Mouse (Mus musculus): ENCODE data around the gene Kdelc2.

The Kdelc2 gene

DNA sequence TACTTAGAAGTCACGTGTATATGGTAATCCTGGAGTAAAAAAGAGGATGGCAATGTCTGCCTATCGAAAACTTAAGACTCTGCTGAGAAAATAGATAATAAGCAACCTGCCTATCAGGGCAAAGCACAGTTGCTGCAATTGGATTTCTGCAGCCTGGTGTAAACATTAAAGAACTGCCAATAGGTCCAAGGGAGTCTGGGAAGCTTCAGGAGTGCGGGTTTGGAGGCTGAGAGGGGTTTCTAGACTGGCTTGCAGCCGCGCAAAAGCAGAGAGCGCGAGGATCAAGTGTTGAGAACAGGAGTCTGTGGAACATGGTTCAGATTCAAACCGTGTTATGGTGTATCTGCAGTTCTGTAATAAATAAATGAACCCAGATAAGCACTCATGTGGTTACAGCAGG is 1.0 kb downstream of the Kdelc2 start:
- DNase-seq (ENCODE audit: low spot score in 2 of 2) = no peak

DNA sequence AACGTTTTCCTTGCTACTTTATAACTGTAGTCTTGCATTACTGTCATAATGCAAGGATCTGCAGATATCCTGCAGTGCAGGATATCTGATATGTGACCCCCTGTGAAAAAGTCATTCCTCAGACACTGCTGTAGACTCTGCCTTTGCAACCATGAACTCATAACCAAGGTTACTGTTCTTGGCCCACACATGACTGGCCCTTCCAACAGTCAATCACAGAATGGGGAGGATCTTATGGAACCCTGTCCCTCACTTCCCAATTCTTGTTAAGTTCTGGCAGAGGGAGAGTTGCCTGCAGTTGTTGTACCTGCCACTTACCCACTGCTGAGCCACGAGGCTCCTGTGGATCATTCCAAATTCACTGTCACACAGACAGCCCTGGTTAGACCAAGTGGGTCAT is 3.6 kb downstream of the Kdelc2 start:
- DNase-seq (ENCODE audit: low spot score in 2 of 2) = no peak

DNA sequence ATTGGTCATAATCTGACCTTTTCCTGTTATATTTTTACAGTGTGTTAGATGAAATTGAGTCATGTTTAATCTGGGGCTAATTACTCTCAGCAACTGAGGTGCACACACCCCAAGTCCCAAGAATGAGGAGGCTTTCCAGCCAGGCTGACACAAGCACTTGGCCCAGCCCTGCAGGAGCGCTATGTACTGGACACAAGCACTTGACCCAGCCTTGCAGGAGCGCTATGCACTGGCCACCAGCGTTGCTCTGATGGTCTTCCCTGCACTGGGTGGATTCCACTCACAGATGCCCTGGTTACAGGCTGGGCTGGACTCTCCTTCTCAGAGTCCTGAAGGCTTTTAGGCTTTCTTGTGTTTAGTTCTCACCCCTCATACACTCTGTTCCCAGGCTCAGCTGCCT is 5.3 kb downstream of the Kdelc2 start:
- no peak for DNase-seq (ENCODE audit: low spot score in 2 of 2)

DNA sequence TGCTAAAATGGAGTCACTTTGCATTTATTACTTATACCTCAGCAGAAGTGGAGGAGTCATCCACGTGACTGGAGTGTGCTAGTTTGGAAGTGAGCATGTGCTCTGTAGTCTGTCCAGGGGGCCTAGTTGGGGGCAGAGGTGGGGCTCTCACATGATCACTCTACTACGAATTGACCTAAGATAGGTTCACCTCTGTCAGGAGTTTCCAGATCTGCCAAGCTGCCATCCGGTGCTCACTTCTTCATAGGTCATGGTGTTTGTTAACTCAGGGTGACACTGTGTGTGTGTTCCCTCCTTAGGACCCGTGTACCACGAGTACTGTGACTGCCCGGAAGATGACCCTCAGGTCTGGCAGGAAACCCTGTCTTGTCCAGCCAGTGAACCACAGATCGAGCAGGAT is 6.3 kb downstream of the Kdelc2 start:
- no peak for DNase-seq (ENCODE audit: low spot score in 2 of 2)

DNA sequence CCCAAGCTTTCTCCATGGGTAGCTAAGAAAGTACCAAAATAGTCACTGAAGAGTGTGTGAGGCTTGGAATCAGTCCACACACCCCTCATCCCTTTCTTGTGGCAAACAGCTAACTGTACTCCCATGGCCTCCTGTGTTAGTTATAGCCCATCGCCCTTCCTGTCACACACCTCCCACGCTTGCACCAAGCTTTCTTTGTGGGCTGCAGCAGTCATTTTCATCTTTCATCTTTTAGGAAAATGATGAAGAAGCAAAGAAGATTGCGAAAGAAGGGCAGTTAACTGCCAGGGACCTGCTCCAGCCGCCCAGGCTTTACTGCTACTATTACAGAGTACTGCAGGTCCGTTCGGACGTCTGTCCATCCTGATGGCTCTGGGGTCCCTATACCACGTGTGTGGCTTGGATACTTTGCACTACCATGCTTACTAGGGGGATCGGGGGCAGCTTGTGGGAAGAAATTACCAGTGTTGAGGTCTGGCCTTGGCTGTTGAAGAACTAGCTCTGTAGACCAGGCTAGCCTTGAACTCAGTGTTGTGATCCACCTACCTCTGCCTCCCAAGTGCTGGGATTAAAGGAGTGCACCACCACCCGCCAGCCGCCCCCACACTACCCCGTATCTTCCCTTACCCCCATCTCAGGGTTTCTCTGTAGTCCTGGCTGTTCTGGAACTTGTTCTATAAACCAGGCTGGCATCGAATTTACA is 14.0 kb downstream of the Kdelc2 start:
- DNase-seq (ENCODE audit: low spot score in 2 of 2) = no peak

DNA sequence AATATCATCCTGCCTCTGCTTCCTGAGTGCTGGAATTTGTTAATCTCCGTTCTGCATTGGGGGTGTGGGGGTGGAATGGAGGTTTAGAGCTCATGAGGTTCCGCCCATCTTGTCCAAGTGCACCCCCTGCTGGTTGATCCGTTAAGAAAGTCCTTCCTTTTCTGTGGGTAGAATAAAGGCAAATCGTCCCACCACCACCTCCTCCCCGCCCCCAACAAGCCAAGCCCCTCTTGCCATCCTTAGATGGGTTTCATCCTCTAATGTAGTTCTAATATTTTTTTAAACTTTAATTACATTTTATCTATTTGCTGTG is 14.5 kb downstream of the Kdelc2 start:
- DNase-seq (ENCODE audit: low spot score in 2 of 2) = peak; percentile 31 to 77

DNA sequence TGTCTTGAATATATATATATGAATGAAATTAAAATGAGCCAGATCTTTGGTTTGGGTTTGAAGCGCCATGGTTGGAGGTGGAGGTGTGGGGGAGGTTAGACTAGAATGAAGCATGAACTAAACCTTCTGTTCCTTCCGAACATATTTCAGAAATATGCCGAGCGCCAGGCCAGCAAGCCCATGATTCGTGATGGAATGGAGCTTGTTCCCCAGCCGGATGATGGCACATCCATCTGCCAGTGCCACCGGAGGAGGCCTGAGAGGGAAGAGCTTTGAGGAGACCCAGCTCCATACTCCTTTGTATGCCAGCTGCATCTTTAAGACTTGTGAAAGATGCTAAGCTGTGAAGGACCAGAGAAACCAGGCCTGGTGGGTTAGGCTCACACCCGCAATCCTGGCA is 15.7 kb downstream of the Kdelc2 start:
- DNase-seq (ENCODE audit: low spot score in 2 of 2) = no peak

DNA sequence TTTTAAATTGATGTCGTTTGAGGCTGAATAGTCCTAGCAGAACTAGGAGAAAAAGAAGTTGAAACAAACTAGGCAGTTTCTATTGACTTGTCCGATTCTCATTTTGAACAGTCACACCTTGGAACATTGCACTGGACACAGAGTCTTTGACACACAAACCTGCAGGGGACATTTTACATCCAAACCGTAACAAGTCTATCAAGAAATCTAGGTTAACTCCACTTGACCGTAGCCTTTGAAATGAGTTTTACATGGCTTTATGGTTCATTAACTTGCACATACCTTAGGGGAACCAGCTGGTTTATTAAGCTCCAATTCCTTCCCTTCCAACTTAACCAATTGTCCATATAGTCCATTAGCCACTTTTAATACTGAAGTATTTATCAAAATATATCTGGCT is 16.9 kb downstream of the Kdelc2 start:
- no peak for DNase-seq (ENCODE audit: low spot score in 2 of 2)

DNA sequence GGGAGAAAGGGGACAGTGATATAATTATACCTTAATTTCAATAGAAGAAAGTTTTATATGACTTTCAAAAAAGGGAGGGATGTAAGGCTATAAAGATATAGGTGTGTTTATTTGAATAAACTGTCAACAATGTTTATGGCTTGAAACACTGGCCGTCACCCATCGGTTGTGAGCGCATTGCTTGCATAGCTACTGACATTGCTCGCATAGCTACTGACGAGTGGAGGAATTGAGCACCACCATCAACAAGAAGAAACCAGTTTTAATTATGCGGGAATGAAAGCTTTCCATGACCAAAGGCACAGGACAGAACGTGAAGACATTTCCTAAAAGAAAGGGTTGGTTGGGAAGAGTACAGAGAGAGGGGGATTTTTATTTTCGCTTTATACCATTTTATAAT is 17.3 kb downstream of the Kdelc2 start:
- no peak for DNase-seq (ENCODE audit: low spot score in 2 of 2)

DNA sequence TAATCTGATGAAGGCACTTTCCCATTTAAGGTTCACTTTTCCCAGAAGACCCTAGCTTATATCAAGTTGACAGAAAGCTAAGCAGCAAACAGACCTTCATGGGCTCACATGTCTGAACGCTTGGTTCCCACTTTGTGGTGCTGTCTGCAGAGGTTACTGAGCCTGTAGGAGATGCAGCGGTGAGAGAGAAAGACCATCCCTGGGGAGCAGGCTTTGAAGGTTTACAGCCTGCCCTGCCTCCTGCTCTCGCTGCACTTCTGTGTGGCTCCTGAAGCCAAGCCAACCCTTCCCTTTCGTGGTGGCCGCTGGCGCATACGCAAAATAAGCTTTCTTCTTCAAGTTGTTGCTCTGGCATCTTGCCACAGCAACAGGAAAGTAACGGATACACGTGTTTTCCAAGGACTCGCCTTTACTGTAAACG is 18.5 kb downstream of the Kdelc2 start, which contains the start of gene 4930550C14Rik:
4930550C14Rik (plus strand) TSS at position 35 of the 421 bp plus-strand sequence.
- DNase-seq (ENCODE audit: low spot score in 2 of 2) = no peak

DNA sequence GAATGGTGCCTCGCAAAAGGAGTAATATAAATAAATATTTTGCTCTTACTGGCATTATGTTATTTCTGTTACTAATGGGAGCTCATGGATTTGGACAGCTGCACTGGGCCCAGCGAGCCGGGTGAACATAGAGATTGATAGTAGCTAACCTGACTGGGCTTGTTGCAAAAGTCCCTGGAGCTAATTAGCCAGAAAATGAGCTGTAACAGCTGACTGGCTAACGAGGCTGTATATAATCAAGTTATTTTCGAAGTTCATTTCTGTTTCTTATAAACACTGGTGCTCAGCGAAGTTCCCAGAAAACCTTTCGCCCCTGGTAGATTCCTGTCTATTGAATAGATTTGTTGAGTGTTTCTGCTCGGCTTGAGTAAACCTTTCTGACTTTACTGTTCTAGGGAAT is 19.2 kb downstream of the Kdelc2 start:
- DNase-seq (ENCODE audit: low spot score in 2 of 2) = no peak

DNA sequence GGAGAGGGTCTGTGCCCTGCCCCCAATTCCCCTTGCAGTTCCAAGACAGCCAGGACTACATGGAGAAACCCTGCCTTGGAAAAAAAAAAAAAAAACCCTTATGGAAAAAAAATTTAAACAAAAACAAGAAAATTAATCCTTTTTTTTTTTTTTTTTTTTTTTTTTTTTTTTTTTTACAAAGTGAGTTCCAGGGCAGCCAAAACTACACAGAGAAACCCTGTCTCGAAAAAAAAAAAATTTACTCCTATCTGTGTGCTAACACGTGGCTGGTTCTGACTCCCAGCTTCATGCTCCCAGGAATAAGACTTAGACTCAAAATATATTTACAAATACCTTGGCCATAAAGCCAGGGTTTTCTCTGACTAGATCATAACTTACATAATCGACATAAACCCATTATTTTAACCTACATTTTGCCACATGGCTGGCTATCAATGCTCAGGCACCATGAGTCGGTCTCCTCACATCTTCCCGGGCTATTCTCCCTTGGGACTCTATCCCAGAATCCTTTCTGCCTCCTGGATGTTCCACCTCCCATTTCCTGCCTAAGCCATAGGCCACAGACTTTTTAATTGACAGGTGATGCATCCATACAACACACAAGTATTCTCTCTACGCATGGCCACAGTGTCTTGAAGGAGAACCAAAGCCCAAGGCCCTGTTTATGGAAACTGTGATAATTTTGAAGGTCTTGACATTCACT is 20.4 kb downstream of the Kdelc2 start:
- DNase-seq (ENCODE audit: low spot score in 2 of 2) = no peak

DNA sequence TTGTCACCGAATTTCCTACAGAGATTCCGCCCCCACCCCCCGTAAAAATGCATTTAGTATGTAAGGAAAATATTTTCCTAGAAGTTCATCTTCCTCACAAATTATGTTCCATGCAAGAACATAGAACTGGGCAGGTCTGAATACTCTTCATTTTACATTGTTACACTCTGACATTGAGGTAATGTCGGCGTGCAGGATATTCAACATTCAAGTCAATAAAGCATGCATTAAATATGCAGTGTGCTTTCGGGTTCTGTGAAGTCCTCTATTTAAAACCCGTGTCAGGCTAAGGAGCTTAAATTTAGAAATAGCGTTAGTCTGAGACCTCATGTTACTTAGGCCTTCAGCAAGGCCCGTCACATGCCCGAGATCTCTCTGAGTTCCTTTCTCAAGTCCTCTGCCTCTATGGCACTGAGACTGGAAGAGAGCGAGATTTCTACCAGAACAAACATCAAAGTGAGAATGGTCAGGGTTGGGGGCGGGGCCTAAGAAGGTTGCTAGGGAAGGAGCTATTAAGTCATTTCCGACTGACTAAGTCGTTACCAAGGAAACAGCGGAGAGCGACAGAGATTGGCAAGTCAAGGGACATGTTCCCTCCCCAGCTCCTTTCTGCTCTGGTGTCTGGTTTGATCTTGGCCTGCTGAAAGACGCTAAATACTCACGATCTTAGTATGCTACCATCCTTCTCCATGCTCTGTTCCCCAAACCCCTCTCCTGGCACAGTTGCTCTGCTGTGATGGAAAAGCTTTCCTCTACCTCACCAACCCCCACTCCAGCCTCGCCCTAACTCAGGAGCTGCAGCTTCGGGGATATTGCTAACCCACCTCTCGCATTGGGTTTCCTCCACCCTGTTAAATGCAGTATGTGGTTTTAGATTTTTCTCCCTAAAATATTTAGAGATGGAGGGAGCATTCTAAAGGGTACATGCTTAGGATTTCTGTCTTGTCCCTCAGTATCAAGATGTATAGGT is 21.2 kb downstream of the Kdelc2 start:
- DNase-seq (ENCODE audit: low spot score in 2 of 2) = peak; percentile 79 to 83

DNA sequence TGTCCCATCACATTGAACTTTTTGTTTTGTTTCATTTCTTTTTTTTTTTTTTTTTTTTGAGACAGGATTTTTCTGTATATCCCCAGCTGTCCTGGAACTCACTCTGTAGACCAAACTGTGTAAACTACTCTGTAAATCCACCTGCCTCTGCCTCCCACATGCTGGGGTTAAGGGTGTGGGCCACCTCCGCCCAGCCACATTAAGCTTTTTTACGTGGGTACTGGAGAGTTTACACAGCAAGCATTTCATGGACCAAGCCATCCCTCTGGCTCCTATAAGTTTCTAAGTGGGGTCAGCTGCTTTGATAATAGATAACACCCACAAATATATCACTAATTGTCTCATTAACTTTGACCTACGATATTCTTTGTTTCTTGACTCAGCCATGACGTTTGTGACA is 24.7 kb downstream of the Kdelc2 start:
- no peak for DNase-seq (ENCODE audit: low spot score in 2 of 2)

DNA sequence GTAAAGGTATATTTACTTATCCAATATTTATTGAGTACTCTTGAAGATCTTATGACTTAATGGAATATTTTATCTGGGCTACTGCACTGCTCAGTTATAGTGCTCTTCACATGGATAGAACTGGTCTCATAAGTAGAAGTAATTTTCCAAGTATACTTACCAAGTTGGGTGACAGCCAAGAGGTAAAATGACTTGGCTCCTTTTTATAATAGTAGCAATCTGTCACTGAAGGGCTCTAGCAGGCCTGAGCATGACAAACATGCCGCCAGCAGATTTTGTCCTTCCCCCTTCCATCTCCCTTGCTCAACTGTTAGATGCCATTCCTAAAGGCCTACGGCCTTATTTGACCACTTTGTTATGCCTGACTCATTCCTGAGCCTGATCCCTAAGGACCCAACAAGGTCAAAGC is 25.1 kb downstream of the Kdelc2 start:
- no peak for DNase-seq (ENCODE audit: low spot score in 2 of 2)

DNA sequence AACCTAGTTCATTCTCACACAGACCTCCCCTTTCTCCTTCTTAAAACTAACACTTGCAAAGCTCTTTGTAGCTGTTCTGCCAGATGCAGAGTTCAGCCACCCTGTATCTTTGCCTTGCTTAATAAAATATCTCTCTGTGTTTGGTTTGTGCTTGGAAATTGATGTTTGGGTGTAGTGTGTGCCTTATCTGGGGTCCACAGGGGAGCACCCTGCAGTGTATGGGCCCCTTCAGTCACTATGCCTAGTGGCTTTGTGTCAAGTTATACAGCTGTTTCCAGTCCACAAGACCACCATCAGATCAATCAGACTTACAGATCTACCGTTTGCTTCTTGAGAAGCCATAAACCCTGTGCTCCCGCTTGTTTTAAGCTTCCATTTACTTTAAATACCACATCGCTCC is 25.6 kb downstream of the Kdelc2 start:
- no peak for DNase-seq (ENCODE audit: low spot score in 2 of 2)

DNA sequence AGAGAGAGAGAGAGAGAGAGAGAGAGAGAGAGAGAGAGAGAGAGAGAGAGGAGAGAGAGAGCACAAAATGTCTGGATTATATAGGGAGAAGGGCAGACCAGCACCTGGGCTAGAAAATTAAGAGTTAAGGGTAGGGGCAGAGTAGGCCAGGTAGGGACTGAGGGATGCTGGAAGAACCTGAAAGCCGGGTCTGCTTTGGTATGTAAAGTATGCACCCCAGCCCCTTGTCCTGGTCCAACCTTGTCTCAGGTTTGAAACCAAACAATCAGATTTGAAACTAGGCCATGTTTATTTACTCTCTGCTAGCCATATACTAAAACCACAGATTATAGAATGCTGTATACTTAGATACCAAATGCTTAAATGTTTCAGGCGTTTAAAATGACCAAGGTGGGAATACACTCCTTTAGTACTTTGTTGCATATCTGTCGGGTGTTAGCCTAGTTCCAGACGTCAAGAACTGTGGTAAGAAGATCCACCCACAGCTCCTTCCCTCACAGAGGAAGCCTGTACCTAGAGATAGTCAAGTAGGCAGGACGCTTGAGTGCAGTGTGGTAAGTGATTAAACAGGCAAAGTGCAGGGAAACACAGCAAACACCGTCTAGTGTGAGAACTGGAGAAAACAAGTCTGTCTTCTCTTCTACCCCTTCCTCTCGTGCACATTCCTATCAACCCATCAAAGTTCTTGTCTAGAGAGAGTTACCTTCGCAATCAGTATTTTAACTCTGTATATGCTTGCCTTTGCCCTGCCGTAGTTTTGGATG is 38.5 kb downstream of the Kdelc2 start:
- no peak for DNase-seq (ENCODE audit: low spot score in 2 of 2)

DNA sequence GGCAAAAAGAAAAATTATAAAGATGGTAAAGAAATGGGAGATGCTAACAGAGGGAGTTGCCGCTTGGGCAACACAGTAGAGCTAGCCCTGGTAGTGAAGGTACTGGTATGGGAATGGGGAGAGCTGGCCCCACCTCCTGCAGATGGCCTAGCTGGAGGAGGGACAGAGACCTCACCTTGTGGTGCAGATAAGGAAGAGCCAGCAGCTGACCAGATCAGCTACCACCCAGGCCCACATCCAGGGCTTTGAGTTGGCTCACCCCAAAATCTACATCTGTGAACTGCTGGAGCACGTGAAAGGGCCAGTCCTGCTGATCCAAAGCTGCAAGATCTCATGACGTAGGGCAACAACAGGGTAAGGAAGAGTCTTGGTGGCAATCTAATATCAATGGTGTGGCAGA is 42.9 kb downstream of the Kdelc2 start:
- no peak for DNase-seq (ENCODE audit: low spot score in 2 of 2)

DNA sequence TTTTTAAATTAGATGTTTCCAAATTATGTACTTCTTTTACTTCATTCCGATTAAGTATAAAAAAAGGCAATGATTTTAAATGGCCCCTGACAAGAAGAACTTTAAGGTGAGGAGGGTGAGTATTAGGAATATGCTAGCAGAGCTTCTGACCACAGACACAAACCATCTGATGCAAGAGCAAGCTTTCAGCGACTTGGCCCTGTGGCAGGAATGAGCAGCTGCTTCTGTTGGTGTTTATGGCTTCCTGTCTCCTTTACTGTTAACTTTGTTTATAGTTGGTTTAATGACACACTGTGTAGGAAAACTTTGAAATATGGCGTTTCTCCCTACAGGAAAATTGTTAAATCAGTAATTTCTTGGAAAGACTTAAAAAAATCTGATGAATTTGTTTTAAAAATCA is 43.8 kb downstream of the Kdelc2 start:
- no peak for DNase-seq (ENCODE audit: low spot score in 2 of 2)

DNA sequence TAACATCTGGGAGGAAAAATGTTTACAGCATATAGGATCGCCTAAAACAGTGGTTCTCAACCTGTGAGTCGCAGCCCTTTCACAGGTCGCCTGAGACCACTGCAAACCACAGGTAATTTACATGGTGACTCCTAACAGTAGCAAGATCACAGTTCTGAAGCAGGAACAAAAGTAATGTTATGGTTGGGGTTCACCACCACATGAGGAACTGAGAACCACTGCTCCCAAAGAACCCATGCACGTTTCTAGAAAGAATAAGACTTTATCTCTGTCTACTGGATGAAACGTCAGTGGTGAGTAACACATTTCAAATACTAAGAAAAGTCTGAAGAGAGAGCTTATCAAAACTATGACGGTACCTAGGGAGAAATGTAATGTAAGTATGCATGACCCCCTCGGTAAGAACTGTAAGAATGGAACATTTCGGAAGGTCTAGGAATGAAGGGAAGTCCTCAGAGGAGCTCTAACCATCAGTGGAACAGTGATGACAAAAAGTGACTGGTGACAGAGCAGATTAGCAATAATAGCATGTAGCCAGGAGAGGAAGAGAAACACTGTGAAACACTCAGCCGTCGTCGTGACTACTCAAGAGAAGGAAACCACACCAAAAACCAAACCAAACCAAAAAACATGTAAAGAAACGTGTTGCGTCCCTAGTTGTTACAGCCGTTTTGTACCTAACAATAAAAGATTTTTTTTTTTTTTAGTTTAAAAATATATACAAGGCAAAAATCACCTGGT is 52.2 kb downstream of the Kdelc2 start:
- DNase-seq (ENCODE audit: low spot score in 2 of 2) = no peak

DNA sequence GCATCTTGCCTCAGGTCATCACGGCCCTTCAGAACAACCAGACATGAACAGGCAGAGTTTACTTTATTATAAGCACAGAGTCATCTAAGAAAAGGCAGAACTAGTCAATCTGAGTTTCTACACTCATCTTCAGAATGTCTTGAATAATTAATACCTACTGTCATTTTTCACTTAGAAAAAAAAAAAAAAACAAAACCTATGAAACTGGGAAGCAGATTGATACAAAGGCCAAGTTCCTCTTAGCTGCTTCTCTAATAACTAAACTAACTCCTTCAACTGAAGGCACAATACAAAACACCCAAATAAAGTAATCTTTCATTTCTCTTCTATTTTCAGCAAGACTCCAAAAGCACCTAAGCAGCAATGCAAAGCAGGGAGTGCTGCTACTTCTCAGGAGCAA is 66.8 kb downstream of the Kdelc2 start:
- no peak for DNase-seq (ENCODE audit: low spot score in 2 of 2)
